Mouse (Mus musculus) stomach, embryonic 16.5 days (tissue): ENCODE measurements around the gene Mr1. TPM values are rescaled to one million over a fixed set of nuclear protein-coding genes. Genes with fewer than 3 reads are reported as not detected.

Source experiments
- ATAC-seq: fragments of 200-750 bp; cut with Nextera tagmentation; 2 replicates; pipeline ENCODE4 v1.8.0; 2017; ENCODE audit warnings: moderate number of reproducible peaks, moderate TSS enrichment; ENCODE audit not compliant: insufficient read depth, low FRiP score
- H3K27ac ChIP-seq: fragments of 300-500 bp; sonication (generic); 2 replicates; pipeline ENCODE4 v1.5.1; 2014; ENCODE audit warnings: low read length
- H3K27me3 ChIP-seq: fragments of 300-500 bp; sonication (generic); 2 replicates; pipeline ENCODE4 v1.6.1; 2014; ENCODE audit warnings: low read length, control low read depth, mixed read lengths; ENCODE audit not compliant: control insufficient read depth, insufficient read depth
- H3K36me3 ChIP-seq: fragments of 300-500 bp; sonication (generic); 2 replicates; pipeline ENCODE4 v1.6.1; 2014; ENCODE audit warnings: low read length; ENCODE audit not compliant: control insufficient read depth, insufficient read depth
- H3K4me1 ChIP-seq: fragments of 300-500 bp; sonication (generic); 2 replicates; pipeline ENCODE4 v1.6.1; 2014; ENCODE audit warnings: low read length, control low read depth, mixed read lengths; ENCODE audit not compliant: control insufficient read depth, insufficient read depth
- H3K4me2 ChIP-seq: fragments of 300-500 bp; sonication (generic); 2 replicates; pipeline ENCODE4 v1.6.1; 2014; ENCODE audit warnings: low read depth, low read length, mixed read lengths
- H3K4me3 ChIP-seq: fragments of 300-500 bp; sonication (generic); replicated peaks from 2 replicates; pipeline ENCODE4 v1.5.1; 2014; ENCODE audit warnings: mild to moderate bottlenecking, low read length
- H3K9ac ChIP-seq: fragments of 300-500 bp; sonication (generic); 2 replicates; pipeline ENCODE4 v1.6.1; 2014; ENCODE audit warnings: low read length
- H3K9me3 ChIP-seq: fragments of 300-500 bp; sonication (generic); replicated peaks from 2 replicates; pipeline ENCODE4 v1.6.1; 2016; ENCODE audit warnings: low read length, control low read depth; ENCODE audit not compliant: control insufficient read depth
- WGBS: fragments of 180-500 bp; shearing (Covaris S2); extraction: QIAGEN DNeasy Blood & Tissue Kit; methylation state at CpG from one replicate; pipeline ENCODE4 v1.1.7; 2014; 5-methylcytosine and 5-hydroxymethylcytosine counted together
- polyA plus RNA-seq: library from polyadenylated mRNA; unstranded; fragments of >200 nt; fragmentation: Nextera tagmentation; extraction: Ambion mirVana; gene quantifications from 2 replicates; pipeline ENCODE4 v1.2.1, GENCODE M21; 2015

Gene Mr1
- polyA plus RNA-seq, 1 experiment from 2014 or later: 9.1 TPM

DNA sequence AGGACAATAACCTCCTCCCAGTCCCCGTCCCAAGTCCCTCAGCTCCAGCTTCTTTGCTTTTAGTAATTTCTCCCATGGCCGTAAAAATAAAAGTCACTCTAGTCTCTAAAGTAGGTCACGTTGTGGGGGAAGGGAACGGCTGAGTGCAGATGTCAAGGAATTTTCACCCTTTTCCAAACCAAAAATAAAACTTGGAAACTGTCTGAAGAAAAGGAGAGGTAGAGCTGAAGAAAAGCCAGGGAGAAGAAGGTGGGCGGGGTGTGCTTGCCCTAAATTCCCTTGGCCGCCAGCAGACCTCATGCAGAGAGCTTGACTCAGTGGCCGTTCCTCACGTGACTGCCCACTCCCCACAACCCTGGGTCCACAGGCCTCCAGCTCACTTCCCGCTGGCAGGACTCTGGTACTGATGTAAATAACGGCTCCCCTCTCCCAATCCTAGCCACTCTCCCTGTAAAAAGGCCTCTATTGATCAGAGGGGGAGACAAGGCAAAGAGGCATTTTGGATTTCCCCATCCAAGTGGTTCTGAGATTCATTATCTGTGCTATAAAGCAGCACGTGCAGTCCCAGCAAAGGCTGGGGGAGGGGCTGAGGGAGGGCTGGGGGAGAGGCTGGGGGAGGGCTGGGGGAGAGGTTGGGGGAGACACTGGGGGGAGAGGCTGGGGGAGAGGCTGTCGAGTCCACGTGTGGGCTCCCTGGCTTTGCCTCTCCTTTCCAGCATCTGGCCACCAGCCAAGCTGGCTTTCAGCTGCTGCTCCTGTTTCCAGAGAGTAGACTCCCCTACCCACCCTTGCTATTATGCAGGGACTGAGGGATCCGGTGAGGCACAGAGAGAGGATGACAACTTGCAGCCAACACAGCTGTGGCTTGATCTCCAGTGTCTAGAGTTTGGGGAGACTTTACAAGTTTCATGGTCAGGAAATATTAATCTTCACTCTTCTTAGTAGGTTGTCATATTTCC, 54.5 kb downstream of the Mr1 start:
- Histone ChIP-seq H3K4me3 (no peak overlapping the region), H3K36me3 (no peaks in the 10 kb centered on the region), H3K27me3 (no peaks in the 10 kb centered on the region), H3K27ac (peak overlapping the region; percentile 88), H3K4me2 (peak overlapping the region; percentile 26), H3K9ac (peak overlapping the region; percentile 46), H3K4me1 (peaks cover 64% of the 10 kb centered on the region), H3K9me3 (no peaks in the 10 kb centered on the region)
- ATAC-seq: peak; percentile 54
- WGBS: 18% methylated on average over 14 of the region's 14 CpGs

DNA sequence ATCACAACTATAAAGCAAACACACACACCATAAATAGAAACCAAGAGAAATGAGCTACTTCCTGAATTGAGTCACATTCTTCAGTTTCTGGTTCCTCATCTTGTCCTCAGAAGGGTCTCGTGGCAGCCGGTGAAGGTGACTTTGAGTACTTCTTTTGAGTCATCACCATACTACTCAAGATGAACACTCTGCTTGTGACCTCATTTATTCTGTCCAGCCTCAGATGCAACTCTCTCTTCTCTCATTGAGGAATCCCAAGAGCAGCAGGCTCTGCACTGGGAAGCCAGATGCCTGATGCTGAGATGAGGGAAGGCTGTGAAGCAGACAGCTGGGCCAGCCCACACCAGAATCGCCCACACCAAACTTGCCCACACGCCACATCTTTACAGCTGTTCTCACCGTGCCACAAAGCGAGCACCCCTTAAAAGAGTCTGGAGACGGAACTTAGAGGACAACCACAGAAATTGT, 55.2 kb downstream of the Mr1 start:
- Histone ChIP-seq H3K4me1 (peaks cover 69% of the 10 kb centered on the region), H3K4me2 (no peak overlapping the region), H3K36me3 (no peaks in the 10 kb centered on the region), H3K9me3 (no peaks in the 10 kb centered on the region), H3K27ac (peak overlapping the region; percentile 88), H3K4me3 (no peak overlapping the region), H3K27me3 (no peaks in the 10 kb centered on the region), H3K9ac (peak overlapping the region; percentile 33)
- WGBS: 58% methylated on average over 7 of the region's 7 CpGs
- no peak for ATAC-seq

DNA sequence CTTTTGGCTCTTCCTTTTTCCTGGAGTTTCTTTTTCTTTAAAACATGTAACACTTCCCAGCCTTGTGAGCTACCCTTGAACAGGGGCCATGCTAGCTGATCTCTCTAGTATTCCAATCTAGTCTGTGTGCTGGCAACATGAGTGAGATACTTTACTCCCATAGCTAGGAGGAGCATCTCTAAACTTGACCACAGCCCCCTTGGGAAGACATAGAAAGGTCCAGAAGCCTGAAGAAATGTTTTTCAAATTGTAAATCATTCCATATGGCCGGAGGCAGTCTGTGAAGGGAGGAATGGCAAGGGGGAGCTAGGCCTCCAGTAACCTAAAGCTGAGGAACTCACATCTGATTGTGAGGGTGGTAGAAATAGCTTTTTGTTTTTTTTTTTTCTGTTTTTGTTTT, 55.9 kb downstream of the Mr1 start:
- Histone ChIP-seq H3K4me2 (no peak overlapping the region), H3K36me3 (no peaks in the 10 kb centered on the region), H3K4me1 (peaks cover 69% of the 10 kb centered on the region), H3K9me3 (no peaks in the 10 kb centered on the region), H3K27ac (no peak overlapping the region; the same call in 1 of the 2 replicates), H3K4me3 (no peak overlapping the region), H3K27me3 (no peaks in the 10 kb centered on the region), H3K9ac (peak overlapping the region; percentile 3; the same call in 1 of the 2 replicates)
- no peak for ATAC-seq
- 69% methylated on average over 1 of the region's 1 CpGs for WGBS

DNA sequence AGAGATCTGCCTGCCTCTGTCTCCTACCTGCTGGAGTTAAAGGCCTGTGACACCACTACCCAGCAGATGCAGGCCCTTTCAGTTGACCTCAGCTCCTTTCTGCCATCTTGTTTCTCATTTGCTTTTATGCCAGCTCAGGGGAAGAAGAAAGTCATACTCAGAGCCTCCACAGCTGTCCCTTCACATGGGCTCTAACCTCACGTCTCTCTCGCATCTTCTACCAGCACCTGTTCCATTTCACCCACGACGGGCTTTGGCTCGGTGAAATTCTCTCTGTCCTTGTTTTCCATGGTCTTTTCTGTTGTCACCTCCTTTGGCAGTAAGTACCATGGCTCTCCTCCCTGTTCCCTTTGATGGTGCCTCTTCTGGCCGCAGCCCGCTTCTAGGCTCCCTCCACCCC, 56.3 kb downstream of the Mr1 start:
- H3K4me3 ChIP-seq: no peak overlapping the region
- H3K27me3 ChIP-seq: no peaks in the 10 kb centered on the region
- H3K4me2 ChIP-seq: no peak overlapping the region
- peaks cover 66% of the 10 kb centered on the region for H3K4me1 ChIP-seq
- no peaks in the 10 kb centered on the region for H3K36me3 ChIP-seq
- H3K9ac ChIP-seq: no peak overlapping the region
- no peak overlapping the region for H3K27ac ChIP-seq
- no peak for ATAC-seq
- WGBS: 89% methylated on average over 7 of the region's 7 CpGs
- no peaks in the 10 kb centered on the region for H3K9me3 ChIP-seq

DNA sequence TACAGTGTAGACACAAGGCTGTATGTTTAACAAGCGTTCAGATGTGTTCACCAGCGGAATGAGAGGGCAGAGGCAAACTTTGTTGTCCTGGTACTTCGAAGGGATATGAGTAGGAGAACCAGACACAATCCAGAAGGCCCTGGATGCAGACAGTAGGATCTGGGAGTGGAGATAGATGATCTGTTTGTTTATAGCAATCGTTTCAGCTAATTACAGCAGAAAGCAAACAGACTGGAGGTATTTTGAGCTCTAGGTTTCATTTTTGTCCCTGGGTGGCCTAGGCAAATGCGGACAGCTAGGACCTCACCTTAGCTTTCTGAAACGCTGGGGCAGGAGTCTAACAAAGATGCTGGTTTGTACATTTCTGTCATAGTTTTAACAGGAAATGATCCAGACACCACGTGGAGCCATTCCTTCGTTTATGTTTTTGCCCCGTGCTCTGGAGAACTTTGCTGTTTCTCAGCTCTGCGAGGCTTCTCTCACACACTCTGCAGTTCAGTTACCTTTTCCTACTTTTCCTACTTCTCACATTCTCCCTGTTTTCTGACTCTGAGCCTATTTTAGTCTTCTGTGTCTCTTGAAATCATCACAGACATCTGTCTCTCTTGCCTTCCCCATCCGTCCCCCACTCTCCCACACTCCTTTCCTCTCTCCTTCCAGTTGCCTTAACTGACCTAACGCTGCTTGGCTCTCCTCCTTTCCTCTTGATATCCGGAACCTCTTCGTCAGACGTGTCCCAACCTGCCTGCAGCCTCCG, 57.6 kb downstream of the Mr1 start:
- no peaks in the 10 kb centered on the region for H3K9me3 ChIP-seq
- H3K4me1 ChIP-seq: peaks cover 78% of the 10 kb centered on the region
- H3K27ac ChIP-seq: peak overlapping the region; percentile 72
- peak overlapping the region; percentile 20 for H3K9ac ChIP-seq
- no peak overlapping the region for H3K4me3 ChIP-seq
- H3K4me2 ChIP-seq: no peak overlapping the region; the same call in 1 of the 2 replicates
- H3K36me3 ChIP-seq: no peaks in the 10 kb centered on the region
- ATAC-seq: no peak
- no peaks in the 10 kb centered on the region for H3K27me3 ChIP-seq
- WGBS: 24% methylated on average over 16 of the region's 16 CpGs

DNA sequence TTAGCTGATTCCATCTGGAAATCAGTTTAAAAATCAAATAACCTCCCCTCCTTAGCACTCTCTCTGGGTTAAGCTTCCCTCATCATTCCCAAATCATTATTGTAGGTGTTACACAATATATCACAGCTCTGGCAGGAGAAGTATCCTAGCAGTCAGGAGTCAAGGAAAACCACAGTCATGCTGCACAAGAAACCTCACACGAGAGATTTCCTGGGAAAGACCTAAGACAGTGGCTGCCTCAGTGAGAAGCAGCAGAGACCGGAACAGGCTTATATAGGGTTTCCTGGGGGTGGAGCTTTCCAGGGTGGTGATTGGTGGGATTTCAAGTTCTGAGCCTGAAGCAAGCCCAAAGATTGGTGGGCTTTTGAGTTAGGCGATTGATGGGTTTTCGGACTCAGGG, 58.6 kb downstream of the Mr1 start:
- no peaks in the 10 kb centered on the region for H3K36me3 ChIP-seq
- H3K27ac ChIP-seq: no peak overlapping the region
- no peak for ATAC-seq
- H3K4me2 ChIP-seq: no peak overlapping the region
- WGBS: 89% methylated on average over 4 of the region's 4 CpGs
- H3K9me3 ChIP-seq: no peaks in the 10 kb centered on the region
- H3K4me3 ChIP-seq: no peak overlapping the region
- H3K4me1 ChIP-seq: peaks cover 71% of the 10 kb centered on the region
- H3K27me3 ChIP-seq: no peaks in the 10 kb centered on the region
- H3K9ac ChIP-seq: no peak overlapping the region

DNA sequence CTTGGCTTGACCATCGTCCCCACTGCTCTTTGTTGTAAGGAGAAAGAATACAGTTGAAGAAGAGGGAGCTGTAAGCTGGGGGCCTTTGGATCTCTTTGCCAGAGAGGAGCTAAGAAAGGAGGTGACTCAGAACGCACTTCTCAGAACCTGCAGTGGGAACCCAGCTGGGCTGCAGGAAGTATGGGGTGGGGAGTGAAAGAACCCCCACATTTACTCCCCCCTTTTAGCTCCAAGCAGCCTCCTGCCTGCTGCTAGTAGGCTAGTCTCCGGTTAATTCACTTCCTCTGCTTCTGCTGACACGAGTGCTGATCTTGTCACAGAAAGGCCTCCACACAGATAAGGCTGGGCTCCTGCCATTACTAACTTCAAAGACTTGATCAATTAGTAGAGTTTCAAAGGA, 59.7 kb downstream of the Mr1 start:
- peak overlapping the region; percentile 34; the same call in 1 of the 2 replicates for H3K27ac ChIP-seq
- peaks cover 67% of the 10 kb centered on the region for H3K4me1 ChIP-seq
- no peaks in the 10 kb centered on the region for H3K9me3 ChIP-seq
- H3K4me3 ChIP-seq: no peak overlapping the region
- H3K4me2 ChIP-seq: no peak overlapping the region
- H3K9ac ChIP-seq: peak overlapping the region; percentile 23; the same call in 1 of the 2 replicates
- no peaks in the 10 kb centered on the region for H3K27me3 ChIP-seq
- ATAC-seq: no peak
- H3K36me3 ChIP-seq: no peaks in the 10 kb centered on the region
- WGBS: 27% methylated on average over 4 of the region's 4 CpGs

DNA sequence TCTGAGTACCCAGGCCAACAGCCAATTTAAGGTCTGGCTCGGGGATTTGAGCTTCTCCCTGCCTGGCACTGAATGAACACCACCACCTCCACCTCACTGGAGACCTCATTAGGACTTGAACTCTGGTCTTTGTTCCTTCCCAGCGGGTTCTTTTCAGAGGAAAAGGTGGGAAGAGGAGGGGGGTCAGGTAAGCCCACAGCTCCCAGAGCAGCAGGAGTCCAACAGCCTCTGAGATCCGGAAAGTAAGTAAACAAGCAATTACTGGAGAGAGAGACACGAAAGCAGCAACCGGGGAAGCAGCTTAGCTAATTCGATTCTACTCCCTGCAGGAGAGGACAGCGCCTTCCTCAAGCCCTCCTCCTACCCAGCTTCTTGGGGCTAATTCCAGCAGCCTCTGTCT, 60.2 kb downstream of the Mr1 start:
- Histone ChIP-seq H3K4me3 (no peak overlapping the region), H3K9me3 (no peaks in the 10 kb centered on the region), H3K27me3 (no peaks in the 10 kb centered on the region), H3K4me1 (peaks cover 66% of the 10 kb centered on the region), H3K27ac (peak overlapping the region; percentile 34; the same call in 1 of the 2 replicates), H3K36me3 (no peaks in the 10 kb centered on the region), H3K9ac (peak overlapping the region; percentile 23; the same call in 1 of the 2 replicates), H3K4me2 (no peak overlapping the region)
- ATAC-seq: no peak
- WGBS: 25% methylated on average over 7 of the region's 7 CpGs

DNA sequence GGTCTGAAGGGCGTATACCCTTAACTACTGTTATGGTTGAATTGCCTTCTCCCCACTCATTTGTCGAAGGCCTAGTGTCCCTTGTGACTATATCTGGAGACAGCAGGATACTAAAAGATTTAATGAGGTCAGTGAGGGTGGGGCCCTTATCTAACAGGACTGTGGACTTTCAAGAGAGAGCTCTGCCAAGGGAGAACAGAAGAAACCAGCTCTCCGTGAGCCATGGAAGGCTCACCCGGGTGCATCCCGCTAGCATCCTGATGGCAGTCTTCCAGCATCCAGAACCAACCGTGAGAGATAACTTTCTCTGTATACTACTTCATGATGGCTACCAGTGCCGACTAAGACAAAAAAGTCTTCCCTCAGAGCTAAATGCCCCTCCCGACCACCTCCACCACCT, 61.8 kb downstream of the Mr1 start:
- WGBS: 57% methylated on average over 8 of the region's 8 CpGs
- Histone ChIP-seq H3K9ac (no peak overlapping the region), H3K36me3 (no peaks in the 10 kb centered on the region), H3K27ac (peak overlapping the region; percentile 98; the same call in 1 of the 2 replicates), H3K4me1 (peaks cover 56% of the 10 kb centered on the region), H3K4me2 (no peak overlapping the region), H3K27me3 (no peaks in the 10 kb centered on the region), H3K9me3 (no peaks in the 10 kb centered on the region), H3K4me3 (no peak overlapping the region)
- ATAC-seq: no peak
